Mouse (Mus musculus) heart, adult 2 months (tissue): Measurements from ENCODE around the gene Spg20. TPM values are rescaled to one million over a fixed set of nuclear protein-coding genes. Genes with fewer than 3 reads are reported as not detected.

Source experiments
- DNase-seq, 2 experiments: peaks; one replicate each; pipeline ENCODE4 v3.0.0; 2021
- H3K27ac ChIP-seq: fragments of 200-600 bp; 2 replicates; pipeline ENCODE4 v1.8.1; 2022
- H3K27me3 ChIP-seq: fragments of 200-500 bp; 2 replicates; pipeline ENCODE4 v1.6.1; 2012; ENCODE audit warnings: mild to moderate bottlenecking, low read length, inconsistent platforms, mixed read lengths; ENCODE audit not compliant: control insufficient read depth, insufficient read depth
- H3K36me3 ChIP-seq: fragments of 200-500 bp; 2 replicates; pipeline ENCODE4 v1.6.1; 2012; ENCODE audit warnings: low read length, inconsistent platforms; ENCODE audit not compliant: control insufficient read depth, insufficient read depth
- H3K4me1 ChIP-seq: fragments of 200-500 bp; 2 replicates; pipeline ENCODE4 v1.6.1; 2011; ENCODE audit warnings: low read length; ENCODE audit not compliant: control insufficient read depth, insufficient read depth
- H3K4me3 ChIP-seq: fragments of 200-600 bp; 2 replicates; pipeline ENCODE4 v1.8.1; 2022
- H3K79me2 ChIP-seq: fragments of 200-500 bp; replicated peaks from 2 replicates; pipeline ENCODE4 v1.6.1; 2012; ENCODE audit warnings: mild to moderate bottlenecking, inconsistent platforms, low read length, moderate library complexity, mixed read lengths; ENCODE audit not compliant: control insufficient read depth, insufficient read depth
- H3K9ac ChIP-seq: fragments of 200-500 bp; 2 replicates; pipeline ENCODE4 v1.6.1; 2012; ENCODE audit warnings: low read depth, mild to moderate bottlenecking, control low read depth, inconsistent platforms, low read length, mixed read lengths
- CTCF ChIP-seq: fragments of 200-600 bp; IDR thresholded peaks from 2 replicates; pipeline ENCODE4 v1.8.1; 2022; ENCODE audit warnings: antibody characterized with exemption, mild to moderate bottlenecking, moderate library complexity
- EP300 ChIP-seq: fragments of 200-500 bp; IDR thresholded peaks from 2 replicates; pipeline ENCODE4 v1.6.1; 2011; ENCODE audit warnings: low read depth, low read length, control low read depth; ENCODE audit not compliant: insufficient read depth
- POLR2A ChIP-seq: fragments of 200-500 bp; IDR thresholded peaks from 2 replicates; pipeline ENCODE4 v1.6.1; 2011; ENCODE audit warnings: mild to moderate bottlenecking, low read depth, low read length, control low read depth; ENCODE audit not compliant: insufficient read depth
- WGBS: fragments of 180-500 bp; shearing (Covaris S2); methylation state at CpG from one replicate; pipeline ENCODE4 v1.1.7; 2018; 5-methylcytosine and 5-hydroxymethylcytosine counted together
- intact Hi-C: fragments of 180-260 bp; cut with DNase I; formaldehyde crosslinking; loops from one replicate; pipeline ENCODE4 v1.15.1; 2025
- polyA plus RNA-seq: library from polyadenylated mRNA; depleted of rRNA; stranded (reverse); fragments of >200 nt; gene quantifications from 2 replicates; pipeline ENCODE4 v1.2.3, GENCODE M21; 2012
- total RNA-seq, 2 experiments: library from RNA; stranded (reverse); gene quantifications; 2 replicates each; pipeline ENCODE4 v1.2.3; 2021

Spg20 gene
- total and polyA plus RNA-seq, 3 experiments = 11.9 to 45.7 (median 45.1) TPM

- TF ChIP-seq POLR2A (no peak), CTCF (peak; percentile 22; the same call in 1 of the 2 replicates), EP300 (no peak)
- H3K4me3 ChIP-seq = no peak overlapping the region
- intact Hi-C loops = no loop called here
- no peaks in the 10 kb centered on the region for H3K79me2 ChIP-seq
- no peak for DNase-seq
- no peak overlapping the region for H3K27ac ChIP-seq
- H3K9ac ChIP-seq = no peak overlapping the region
- H3K27me3 ChIP-seq = no peaks in the 10 kb centered on the region
- H3K36me3 ChIP-seq = no peaks in the 10 kb centered on the region
- H3K4me1 ChIP-seq = no peaks in the 10 kb centered on the region
Measured at GRCm38 (mm10) chr3:55101092-55101491, 10.8 kb upstream of the Spg20 start.

- Histone ChIP-seq H3K36me3 (no peaks in the 10 kb centered on the region), H3K4me3 (no peak overlapping the region), H3K4me1 (no peaks in the 10 kb centered on the region), H3K27me3 (no peaks in the 10 kb centered on the region), H3K27ac (no peak overlapping the region), H3K79me2 (no peaks in the 10 kb centered on the region), H3K9ac (no peak overlapping the region)
- TF ChIP-seq POLR2A (no peak), EP300 (no peak), CTCF (no peak)
- WGBS = 69% methylated on average over 14 of the region's 14 CpGs
- DNase-seq = no peak
- intact Hi-C loops = no loop called here
Measured at GRCm38 (mm10) chr3:55105372-55106023, 6.4 kb upstream of the Spg20 start.

- H3K4me3 ChIP-seq = no peak overlapping the region
- no peaks in the 10 kb centered on the region for H3K36me3 ChIP-seq
- WGBS = 82% methylated on average over 17 of the region's 17 CpGs
- H3K9ac ChIP-seq = no peak overlapping the region
- DNase-seq = no peak
- no peaks in the 10 kb centered on the region for H3K27me3 ChIP-seq
- intact Hi-C loops = no loop called here
- no peaks in the 10 kb centered on the region for H3K4me1 ChIP-seq
- no peaks in the 10 kb centered on the region for H3K79me2 ChIP-seq
- no peak overlapping the region for H3K27ac ChIP-seq
- no peak for TF ChIP-seq EP300
Measured at GRCm38 (mm10) chr3:55106051-55106450, 5.9 kb upstream of the Spg20 start.

GRCm38 (mm10) chr3:55109097-55109496, 2.8 kb upstream of the Spg20 start:
- intact Hi-C loops = no loop called here
- Histone ChIP-seq H3K79me2 (no peaks in the 10 kb centered on the region), H3K27ac (no peak overlapping the region), H3K27me3 (no peaks in the 10 kb centered on the region), H3K4me1 (no peaks in the 10 kb centered on the region; the same call in 1 of the 2 replicates), H3K9ac (no peak overlapping the region), H3K36me3 (no peaks in the 10 kb centered on the region), H3K4me3 (no peak overlapping the region)
- WGBS = 76% methylated on average over 4 of the region's 4 CpGs
- TF ChIP-seq EP300 (no peak), CTCF (no peak), POLR2A (no peak)
- no peak for DNase-seq

GRCm38 (mm10) chr3:55112710-55113415, 955 bp downstream of the Spg20 start:
- no peaks in the 10 kb centered on the region for H3K27me3 ChIP-seq
- H3K79me2 ChIP-seq = no peaks in the 10 kb centered on the region
- intact Hi-C loops = loop anchor here (5.0 kb wide), 1 partner anchor 306 kb away; the partner anchor contains the start of gene Rfxap
- peak overlapping the region; percentile 93 for H3K9ac ChIP-seq
- H3K4me1 ChIP-seq = peaks cover 5% of the 10 kb centered on the region
- peak overlapping the region; percentile 95 for H3K27ac ChIP-seq
- H3K36me3 ChIP-seq = peaks cover 3% of the 10 kb centered on the region; the same call in 1 of the 2 replicates
- 24% methylated on average over 16 of the region's 16 CpGs for WGBS
- no peak for DNase-seq
- TF ChIP-seq EP300 (no peak), POLR2A (no peak), CTCF (no peak)
- H3K4me3 ChIP-seq = peak overlapping the region; percentile 75
